Mouse (Mus musculus): ENCODE results near the gene Paqr7. TPM values are rescaled to one million over a fixed set of nuclear protein-coding genes. Genes with fewer than 3 reads are reported as not detected.

Gene Paqr7
- polyA plus RNA-seq (2012; ENCODE audit: insufficient read depth, insufficient read length, low replicate concordance, missing spikeins), result not detected in 2 replicates

DNA sequence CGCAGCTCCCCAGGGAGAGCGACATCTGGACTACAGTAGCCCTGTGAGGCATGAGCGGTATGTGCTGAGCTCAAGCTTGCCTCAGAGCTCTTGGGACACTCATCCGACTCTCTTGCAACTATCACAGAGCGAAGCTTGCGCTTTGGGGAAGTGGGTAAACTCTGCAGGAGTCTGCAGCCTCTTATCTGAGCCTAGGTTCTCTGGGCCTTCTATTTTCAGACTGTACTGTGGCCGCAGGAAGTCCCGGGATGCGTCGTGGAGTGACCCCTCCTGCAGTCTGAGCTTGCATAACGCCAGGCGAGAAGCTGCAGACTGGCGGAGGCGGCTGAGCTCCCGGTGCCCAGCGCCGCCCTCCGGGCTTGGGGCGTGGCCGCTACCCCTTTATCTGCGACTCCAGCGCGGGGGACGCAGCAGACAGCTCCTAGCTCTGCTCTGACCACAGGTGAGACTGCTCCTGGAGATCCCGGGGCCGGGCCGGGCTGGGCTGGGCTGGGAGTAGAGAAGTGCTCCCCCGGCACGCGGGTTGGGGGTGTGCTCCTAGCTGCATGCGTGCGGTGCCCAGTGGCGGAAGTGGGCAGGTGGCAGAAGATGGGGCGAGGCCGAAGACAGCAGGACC lies at the start of gene Paqr7:
Paqr7 (plus strand) TSS at position 103 of the 616 bp plus-strand sequence.
- Histone ChIP-seq H3K4me3 (ENCODE audit: insufficient read depth, low read depth, low read length) (peak within 1 kb of the TSS; percentile 54), H3K27ac (ENCODE audit: insufficient read depth, low read depth, low read length) (peak within 1 kb of the TSS; percentile 64), H3K4me1 (ENCODE audit: control insufficient read depth, insufficient read depth, low read length) (peaks cover 38% of the 10 kb centered on the region)
- TF ChIP-seq CTCF (IDR thresholded peaks at IDR 0.05; ENCODE audit: insufficient read depth, low read depth, low read length) (no peak), POLR2A (IDR thresholded peaks at IDR 0.05; ENCODE audit: insufficient read depth, low read depth, low read length) (no peak)
- 7% methylated on average over 35 of the region's 35 CpGs for WGBS

DNA sequence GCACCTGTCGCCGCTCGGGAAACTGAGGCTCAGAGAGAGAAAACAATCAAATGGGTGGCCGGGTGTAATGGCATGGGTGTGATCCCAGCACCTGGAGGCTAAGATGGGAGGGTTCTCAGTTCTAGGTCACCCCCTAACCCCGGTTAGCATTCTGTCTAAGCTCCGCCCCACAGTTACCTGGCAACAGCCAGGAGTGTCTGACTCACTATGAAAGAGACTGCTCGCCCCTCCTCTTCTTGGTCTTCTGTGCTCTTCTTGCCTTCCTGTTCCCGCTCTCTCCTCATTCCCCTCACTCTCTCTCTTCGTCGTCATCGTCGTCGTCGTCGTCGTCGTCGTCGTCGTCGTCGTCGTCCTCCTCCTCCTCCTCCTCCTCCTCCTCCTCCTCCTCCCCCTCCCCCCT lies 48.5 kb upstream of the Paqr7 start:
- TF ChIP-seq CTCF (IDR thresholded peaks at IDR 0.05; ENCODE audit: insufficient read depth, low read depth, low read length) (no peak), POLR2A (IDR thresholded peaks at IDR 0.05; ENCODE audit: insufficient read depth, low read depth, low read length) (no peak)
- WGBS, result 44% methylated on average over 23 of the region's 23 CpGs
- peaks cover 52% of the 10 kb centered on the region for H3K4me1 ChIP-seq (ENCODE audit: control insufficient read depth, insufficient read depth, low read length)
- H3K27ac ChIP-seq (ENCODE audit: insufficient read depth, low read depth, low read length), result no peak overlapping the region
- H3K4me3 ChIP-seq (ENCODE audit: insufficient read depth, low read depth, low read length), result no peak overlapping the region

DNA sequence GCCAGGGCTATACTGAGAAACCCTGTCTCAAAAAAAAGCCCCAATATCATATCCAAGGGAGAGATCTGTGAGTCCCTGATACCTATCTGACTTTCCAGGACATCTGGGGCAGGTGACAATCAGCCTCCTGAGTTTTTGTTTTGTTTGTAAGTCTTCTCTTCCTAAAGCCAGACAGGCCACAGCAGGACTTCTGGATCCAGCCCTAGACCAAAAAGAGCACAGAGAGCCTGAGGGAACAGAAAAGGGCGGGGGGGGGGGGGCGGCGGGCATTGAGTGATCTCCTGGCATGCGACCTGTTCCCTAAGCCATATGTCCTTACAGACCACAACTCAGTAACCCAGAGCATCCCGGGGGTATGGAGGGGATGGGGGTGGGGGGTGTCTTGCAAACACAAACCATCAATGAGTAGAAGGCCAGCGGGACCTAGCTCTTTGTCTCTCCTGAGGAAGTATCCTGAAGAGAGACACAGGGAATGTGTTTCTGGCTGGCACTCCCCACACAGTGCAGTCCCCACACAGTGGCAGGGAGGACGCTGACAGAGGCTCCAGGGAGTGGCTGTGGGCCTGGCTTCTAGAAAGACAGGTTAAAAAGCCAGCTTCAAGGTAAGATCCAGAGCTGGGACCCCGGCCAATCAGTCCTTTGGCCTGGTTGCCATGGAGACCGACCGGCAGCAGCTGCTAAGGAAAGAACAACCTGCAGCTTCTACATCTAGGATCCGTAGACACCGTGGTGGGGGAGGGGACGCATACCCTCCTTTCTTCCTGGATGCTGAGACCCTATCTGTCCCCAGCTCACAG lies 46.7 kb upstream of the Paqr7 start:
- WGBS, result 34% methylated on average over 13 of the region's 13 CpGs
- peaks cover 50% of the 10 kb centered on the region for H3K4me1 ChIP-seq (ENCODE audit: control insufficient read depth, insufficient read depth, low read length)
- TF ChIP-seq POLR2A (IDR thresholded peaks at IDR 0.05; ENCODE audit: insufficient read depth, low read depth, low read length) (no peak), CTCF (IDR thresholded peaks at IDR 0.05; ENCODE audit: insufficient read depth, low read depth, low read length) (no peak)
- peak overlapping the region; percentile 86 for H3K27ac ChIP-seq (ENCODE audit: insufficient read depth, low read depth, low read length)
- H3K4me3 ChIP-seq (ENCODE audit: insufficient read depth, low read depth, low read length), result no peak overlapping the region

DNA sequence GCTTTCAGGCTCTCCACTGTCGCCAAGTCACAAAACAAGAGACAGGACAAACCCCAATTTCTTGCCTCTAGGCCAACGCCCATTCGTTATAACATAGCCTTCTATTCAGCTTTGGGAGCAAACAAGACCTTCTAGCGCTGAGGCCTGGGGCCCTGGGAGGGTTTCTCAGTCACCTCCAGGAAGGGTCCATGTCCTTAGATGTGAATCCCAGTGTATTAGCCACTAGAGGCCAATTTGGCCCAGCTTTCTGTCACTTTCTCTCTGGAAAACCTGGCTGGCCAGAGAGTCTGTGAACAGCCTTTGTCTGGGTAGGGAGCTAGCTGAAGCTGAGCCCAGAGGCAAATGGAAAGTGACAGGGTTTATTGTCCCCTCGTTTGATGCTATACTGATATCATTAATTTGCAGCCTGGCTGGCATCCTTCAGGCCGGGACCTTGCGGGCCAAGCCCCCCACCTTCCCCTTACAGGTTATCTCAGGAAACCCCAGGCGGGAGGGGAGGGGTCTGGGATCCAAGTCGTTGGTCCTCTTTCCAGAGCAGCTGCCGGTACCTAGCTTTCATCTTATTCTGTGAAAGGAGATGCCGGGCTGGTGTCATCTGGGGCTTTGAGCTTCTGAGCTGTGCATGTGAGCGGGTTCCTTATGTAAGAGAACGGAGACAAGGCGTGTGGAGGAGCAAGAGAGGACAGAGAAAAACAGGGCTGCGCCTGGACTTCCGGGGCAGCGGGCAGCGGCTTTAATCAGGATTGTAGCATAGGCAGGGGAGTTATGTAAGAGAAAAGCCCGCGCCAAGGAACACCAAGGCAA lies 45.9 kb upstream of the Paqr7 start:
- H3K4me3 ChIP-seq (ENCODE audit: insufficient read depth, low read depth, low read length), result no peak overlapping the region
- peaks cover 46% of the 10 kb centered on the region for H3K4me1 ChIP-seq (ENCODE audit: control insufficient read depth, insufficient read depth, low read length)
- TF ChIP-seq POLR2A (IDR thresholded peaks at IDR 0.05; ENCODE audit: insufficient read depth, low read depth, low read length), result no peak
- TF ChIP-seq CTCF (IDR thresholded peaks at IDR 0.05; ENCODE audit: insufficient read depth, low read depth, low read length), result no peak
- WGBS, result 28% methylated on average over 20 of the region's 20 CpGs
- H3K27ac ChIP-seq (ENCODE audit: insufficient read depth, low read depth, low read length), result peak overlapping the region; percentile 86

DNA sequence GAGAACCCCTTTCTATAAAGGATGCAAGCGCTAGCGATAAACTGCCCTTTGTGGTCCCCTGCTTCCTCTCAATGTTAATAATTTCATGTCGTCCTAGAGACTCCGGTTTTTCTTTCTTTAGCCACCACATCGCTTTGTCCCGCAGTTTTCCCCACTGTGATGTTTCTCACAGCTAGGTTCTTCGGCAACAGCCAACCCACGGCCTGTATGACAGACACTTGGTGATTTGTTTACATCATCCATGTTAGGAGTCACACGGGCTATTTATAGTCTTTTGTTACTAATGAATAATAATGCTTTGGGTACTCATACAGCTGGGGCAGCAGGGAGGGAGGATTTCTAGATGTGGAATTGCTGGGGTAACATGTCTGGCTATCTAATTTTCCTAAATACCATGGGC lies 45.0 kb upstream of the Paqr7 start:
- Histone ChIP-seq H3K27ac (ENCODE audit: insufficient read depth, low read depth, low read length) (peak overlapping the region; percentile 86), H3K4me3 (ENCODE audit: insufficient read depth, low read depth, low read length) (no peak overlapping the region), H3K4me1 (ENCODE audit: control insufficient read depth, insufficient read depth, low read length) (peaks cover 37% of the 10 kb centered on the region)
- 23% methylated on average over 9 of the region's 9 CpGs for WGBS
- TF ChIP-seq CTCF (IDR thresholded peaks at IDR 0.05; ENCODE audit: insufficient read depth, low read depth, low read length), result no peak
- no peak for TF ChIP-seq POLR2A (IDR thresholded peaks at IDR 0.05; ENCODE audit: insufficient read depth, low read depth, low read length)

DNA sequence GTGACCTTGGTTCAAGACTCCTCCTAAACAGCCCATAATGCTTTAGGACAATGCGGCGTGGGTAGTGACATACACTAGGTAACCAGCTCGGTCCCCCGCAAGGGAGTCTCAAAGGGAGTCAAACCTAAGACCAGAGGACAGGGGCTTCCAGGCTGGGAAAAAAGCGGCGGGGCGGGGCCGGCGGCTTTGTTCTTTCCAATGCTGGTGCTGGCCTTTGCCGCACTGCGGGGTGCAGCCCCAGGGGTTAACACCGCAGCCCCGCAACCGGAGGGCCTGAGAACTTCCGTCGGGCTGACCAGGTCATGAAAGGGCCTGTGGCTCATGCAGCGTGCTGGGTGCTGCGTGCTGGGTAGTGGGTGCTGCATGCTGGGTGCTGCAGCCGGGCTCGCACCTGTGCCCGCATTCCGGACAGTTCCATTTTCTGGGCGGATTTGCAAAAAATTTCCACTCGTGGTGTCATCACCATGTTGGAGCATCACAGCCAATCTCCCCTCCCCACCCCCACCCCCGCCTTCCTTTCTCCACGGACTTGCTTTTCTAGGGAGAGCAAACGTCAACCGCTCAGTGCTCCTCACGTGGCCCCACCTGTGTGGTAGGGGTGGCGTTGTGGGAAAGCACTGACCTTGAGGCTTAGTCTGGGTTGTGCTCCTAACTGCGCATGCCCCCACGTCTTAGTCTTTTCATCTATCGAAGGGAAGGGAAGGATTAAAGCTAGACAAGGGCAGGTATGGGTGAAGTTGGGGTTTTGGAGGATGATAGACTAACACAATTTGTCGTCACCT lies 42.7 kb upstream of the Paqr7 start:
- TF ChIP-seq CTCF (IDR thresholded peaks at IDR 0.05; ENCODE audit: insufficient read depth, low read depth, low read length), result no peak
- no peak for TF ChIP-seq POLR2A (IDR thresholded peaks at IDR 0.05; ENCODE audit: insufficient read depth, low read depth, low read length)
- Histone ChIP-seq H3K4me1 (ENCODE audit: control insufficient read depth, insufficient read depth, low read length) (peaks cover 23% of the 10 kb centered on the region), H3K27ac (ENCODE audit: insufficient read depth, low read depth, low read length) (no peak overlapping the region), H3K4me3 (ENCODE audit: insufficient read depth, low read depth, low read length) (no peak overlapping the region)
- 49% methylated on average over 34 of the region's 34 CpGs for WGBS

DNA sequence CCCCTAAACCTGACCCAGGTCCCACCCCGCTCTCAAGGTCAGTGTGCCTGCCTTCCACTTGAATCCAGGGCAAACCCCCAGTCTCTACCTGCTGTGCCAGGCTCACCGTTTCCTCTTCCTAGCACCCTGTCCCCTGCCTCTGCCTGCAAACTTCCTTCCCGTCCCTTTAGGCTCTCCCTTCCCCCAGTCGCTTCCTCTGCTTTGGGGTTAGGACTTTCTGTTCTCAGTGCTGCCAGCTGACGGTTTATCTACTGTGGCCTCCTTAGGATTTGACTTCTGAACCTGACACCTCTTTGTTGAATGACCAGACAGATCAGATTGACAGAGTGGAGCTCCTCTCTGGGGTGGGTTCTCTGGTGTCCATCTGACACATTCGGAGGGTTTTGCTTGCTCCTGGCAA lies 41.2 kb upstream of the Paqr7 start:
- no peak overlapping the region for H3K27ac ChIP-seq (ENCODE audit: insufficient read depth, low read depth, low read length)
- TF ChIP-seq CTCF (IDR thresholded peaks at IDR 0.05; ENCODE audit: insufficient read depth, low read depth, low read length), result no peak
- no peak for TF ChIP-seq POLR2A (IDR thresholded peaks at IDR 0.05; ENCODE audit: insufficient read depth, low read depth, low read length)
- peaks cover 14% of the 10 kb centered on the region for H3K4me1 ChIP-seq (ENCODE audit: control insufficient read depth, insufficient read depth, low read length)
- H3K4me3 ChIP-seq (ENCODE audit: insufficient read depth, low read depth, low read length), result no peak overlapping the region
- WGBS, result 83% methylated on average over 6 of the region's 6 CpGs

DNA sequence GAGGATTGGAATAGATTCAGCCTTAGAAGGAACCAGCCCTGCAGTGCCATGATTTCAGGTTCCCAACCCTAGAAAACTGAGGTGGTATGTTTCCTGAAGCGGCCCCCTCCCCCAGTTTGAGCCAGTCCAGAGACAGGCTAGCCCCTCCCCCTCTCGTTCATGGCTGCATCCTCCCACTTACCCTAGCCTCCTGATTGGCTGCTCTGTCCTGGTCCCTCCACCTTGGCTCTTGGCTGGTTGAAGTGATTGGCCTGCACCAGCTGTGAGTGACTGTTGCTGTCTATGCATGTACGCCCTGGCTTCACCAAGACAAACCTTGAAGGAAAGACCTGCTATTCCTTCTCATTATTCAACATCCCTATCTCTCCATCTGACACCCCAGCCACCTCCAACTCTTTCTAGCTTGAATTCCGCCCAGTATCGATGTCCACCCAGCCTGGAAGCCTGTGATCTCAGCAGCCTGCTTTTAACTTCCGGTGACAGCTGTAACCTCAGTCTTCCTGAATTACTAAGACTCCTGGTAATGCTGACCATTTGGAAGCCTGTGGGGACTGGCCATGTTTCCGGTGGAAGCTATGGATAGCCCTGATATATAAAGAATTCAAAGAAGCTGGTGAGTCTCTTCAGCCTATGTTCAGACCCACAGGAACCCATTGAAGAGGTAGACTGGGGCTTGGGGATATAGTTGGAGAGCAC lies 39.2 kb upstream of the Paqr7 start:
- WGBS, result 75% methylated on average over 7 of the region's 7 CpGs
- Histone ChIP-seq H3K4me1 (ENCODE audit: control insufficient read depth, insufficient read depth, low read length) (no peaks in the 10 kb centered on the region; the same call in 1 of the 2 replicates), H3K27ac (ENCODE audit: insufficient read depth, low read depth, low read length) (no peak overlapping the region), H3K4me3 (ENCODE audit: insufficient read depth, low read depth, low read length) (no peak overlapping the region)
- TF ChIP-seq POLR2A (IDR thresholded peaks at IDR 0.05; ENCODE audit: insufficient read depth, low read depth, low read length) (no peak), CTCF (IDR thresholded peaks at IDR 0.05; ENCODE audit: insufficient read depth, low read depth, low read length) (no peak)
